Mouse (Mus musculus) kidney, embryonic 15.5 days (tissue): ENCODE data around the gene Grin2a. TPM values are rescaled to one million over a fixed set of nuclear protein-coding genes. Genes with fewer than 3 reads are reported as not detected.

Source experiments
- ATAC-seq: fragments of 200-750 bp; cut with Nextera tagmentation; replicated peaks from 2 replicates; pipeline ENCODE4 v1.8.0; 2017; ENCODE audit warnings: moderate TSS enrichment; ENCODE audit not compliant: low FRiP score
- H3K27ac ChIP-seq: fragments of 300-500 bp; sonication (generic); 2 replicates; pipeline ENCODE4 v1.5.1; 2015; ENCODE audit warnings: mild to moderate bottlenecking, inconsistent platforms
- H3K27me3 ChIP-seq: fragments of 300-500 bp; sonication (generic); 2 replicates; pipeline ENCODE4 v1.6.1; 2015; ENCODE audit warnings: inconsistent platforms
- H3K36me3 ChIP-seq: fragments of 300-500 bp; sonication (generic); 2 replicates; pipeline ENCODE4 v1.6.1; 2015; ENCODE audit warnings: inconsistent platforms
- H3K4me1 ChIP-seq: fragments of 300-500 bp; sonication (generic); 2 replicates; pipeline ENCODE4 v1.6.1; 2015; ENCODE audit warnings: inconsistent platforms
- H3K4me2 ChIP-seq: fragments of 300-500 bp; sonication (generic); 2 replicates; pipeline ENCODE4 v1.6.1; 2015; ENCODE audit warnings: moderate library complexity, mild to moderate bottlenecking, inconsistent platforms
- H3K4me3 ChIP-seq: fragments of 300-500 bp; sonication (generic); replicated peaks from 2 replicates; pipeline ENCODE4 v1.5.1; 2015; ENCODE audit warnings: mild to moderate bottlenecking, inconsistent platforms
- H3K9ac ChIP-seq: fragments of 300-500 bp; sonication (generic); 2 replicates; pipeline ENCODE4 v1.6.1; 2015; ENCODE audit warnings: mild to moderate bottlenecking, inconsistent platforms
- H3K9me3 ChIP-seq: fragments of 300-500 bp; sonication (generic); replicated peaks from 2 replicates; pipeline ENCODE4 v1.6.1; 2016; ENCODE audit warnings: inconsistent platforms
- WGBS: fragments of 180-500 bp; shearing (Covaris S2); methylation state at CpG from one replicate; pipeline ENCODE4 v1.1.7; 2015; ENCODE audit warnings: mixed read lengths; 5-methylcytosine and 5-hydroxymethylcytosine counted together
- polyA plus RNA-seq: library from polyadenylated mRNA; unstranded; fragments of >200 nt; fragmentation: Nextera tagmentation; extraction: Ambion mirVana; gene quantifications from 2 replicates; pipeline ENCODE4 v1.2.1, GENCODE M21; 2015

The Grin2a gene
- 0.24 and 0.44 TPM in 2 replicates for polyA plus RNA-seq

GRCm38 (mm10) chr16:9994951-9995813, at the start of gene Grin2a:
Grin2a (minus strand) TSS chr16:9995560.
- no peak for ATAC-seq
- H3K27me3 ChIP-seq, result peaks cover 76% of the 10 kb centered on the region
- H3K9ac ChIP-seq, result no peak within 1 kb of the TSS

GRCm38 (mm10) chr16:10035582-10036215, 40.3 kb upstream of the Grin2a start:
- Histone ChIP-seq H3K27ac (no peak overlapping the region), H3K36me3 (no peaks in the 10 kb centered on the region), H3K9ac (no peak overlapping the region), H3K4me1 (no peaks in the 10 kb centered on the region), H3K4me2 (no peak overlapping the region), H3K27me3 (no peaks in the 10 kb centered on the region), H3K4me3 (no peak overlapping the region), H3K9me3 (no peaks in the 10 kb centered on the region)
- ATAC-seq, result no peak
- WGBS, result 63% methylated on average over 7 of the region's 7 CpGs

More at GRCm38 (mm10) chr16:9994951-9995813, at the start of gene Grin2a:
- H3K4me1 ChIP-seq, result peaks cover 37% of the 10 kb centered on the region
- WGBS, result under 1% methylated on average over 68 of the region's 69 CpGs
- peak within 1 kb of the TSS; percentile 43 for H3K4me3 ChIP-seq
- H3K4me2 ChIP-seq, result peak within 1 kb of the TSS; percentile 83
- H3K36me3 ChIP-seq, result no peaks in the 10 kb centered on the region
- no peak within 1 kb of the TSS for H3K27ac ChIP-seq
- H3K9me3 ChIP-seq, result no peaks in the 10 kb centered on the region

- Histone ChIP-seq H3K36me3 (no peaks in the 10 kb centered on the region), H3K27me3 (no peaks in the 10 kb centered on the region), H3K9me3 (no peaks in the 10 kb centered on the region), H3K27ac (no peak overlapping the region), H3K4me2 (no peak overlapping the region), H3K4me1 (no peaks in the 10 kb centered on the region), H3K9ac (no peak overlapping the region), H3K4me3 (no peak overlapping the region)
- 73% methylated on average over 4 of the region's 4 CpGs for WGBS
- ATAC-seq, result no peak
Measured at GRCm38 (mm10) chr16:10033416-10033979, 38.1 kb upstream of the Grin2a start.

GRCm38 (mm10) chr16:10031891-10032290, 36.5 kb upstream of the Grin2a start:
- H3K36me3 ChIP-seq, result no peaks in the 10 kb centered on the region
- H3K4me1 ChIP-seq, result no peaks in the 10 kb centered on the region
- no peaks in the 10 kb centered on the region for H3K9me3 ChIP-seq
- ATAC-seq, result no peak
- H3K27me3 ChIP-seq, result no peaks in the 10 kb centered on the region
- H3K4me3 ChIP-seq, result no peak overlapping the region
- no peak overlapping the region for H3K27ac ChIP-seq
- no peak overlapping the region for H3K4me2 ChIP-seq
- no peak overlapping the region for H3K9ac ChIP-seq

GRCm38 (mm10) chr16:10026741-10027140, 31.4 kb upstream of the Grin2a start:
- WGBS, result 81% methylated on average over 6 of the region's 6 CpGs
- H3K4me1 ChIP-seq, result no peaks in the 10 kb centered on the region
- no peaks in the 10 kb centered on the region for H3K36me3 ChIP-seq
- H3K9me3 ChIP-seq, result no peaks in the 10 kb centered on the region
- ATAC-seq, result no peak
- no peak overlapping the region for H3K9ac ChIP-seq
- H3K4me2 ChIP-seq, result no peak overlapping the region
- no peak overlapping the region for H3K27ac ChIP-seq
- no peaks in the 10 kb centered on the region for H3K27me3 ChIP-seq
- no peak overlapping the region for H3K4me3 ChIP-seq

- H3K4me3 ChIP-seq, result no peak overlapping the region
- H3K27me3 ChIP-seq, result no peaks in the 10 kb centered on the region
- no peaks in the 10 kb centered on the region for H3K9me3 ChIP-seq
- no peak overlapping the region for H3K9ac ChIP-seq
- no peak for ATAC-seq
- H3K4me1 ChIP-seq, result no peaks in the 10 kb centered on the region
- no peak overlapping the region for H3K4me2 ChIP-seq
- no peak overlapping the region for H3K27ac ChIP-seq
- 67% methylated on average over 1 of the region's 1 CpGs for WGBS
- no peaks in the 10 kb centered on the region for H3K36me3 ChIP-seq
Measured at GRCm38 (mm10) chr16:10009743-10010142, 14.4 kb upstream of the Grin2a start.

GRCm38 (mm10) chr16:10005606-10006005, 10.2 kb upstream of the Grin2a start:
- no peak for ATAC-seq
- WGBS, result 63% methylated on average over 5 of the region's 5 CpGs

GRCm38 (mm10) chr16:10004096-10004495, 8.7 kb upstream of the Grin2a start:
- 68% methylated on average over 4 of the region's 4 CpGs for WGBS

More at GRCm38 (mm10) chr16:10005606-10006005, 10.2 kb upstream of the Grin2a start:
- Histone ChIP-seq H3K27ac (no peak overlapping the region), H3K27me3 (no peaks in the 10 kb centered on the region), H3K9me3 (no peaks in the 10 kb centered on the region), H3K9ac (no peak overlapping the region), H3K4me1 (no peaks in the 10 kb centered on the region), H3K4me2 (no peak overlapping the region), H3K4me3 (no peak overlapping the region), H3K36me3 (no peaks in the 10 kb centered on the region)

GRCm38 (mm10) chr16:10003001-10003400, 7.6 kb upstream of the Grin2a start:
- WGBS, result 57% methylated on average over 1 of the region's 1 CpGs
- no peak overlapping the region for H3K27ac ChIP-seq
- no peaks in the 10 kb centered on the region for H3K36me3 ChIP-seq
- H3K9ac ChIP-seq, result no peak overlapping the region
- H3K4me1 ChIP-seq, result no peaks in the 10 kb centered on the region
- ATAC-seq, result no peak
- H3K4me3 ChIP-seq, result no peak overlapping the region
- H3K4me2 ChIP-seq, result no peak overlapping the region
- no peaks in the 10 kb centered on the region for H3K27me3 ChIP-seq
- H3K9me3 ChIP-seq, result no peaks in the 10 kb centered on the region

More at GRCm38 (mm10) chr16:10004096-10004495, 8.7 kb upstream of the Grin2a start:
- Histone ChIP-seq H3K4me3 (no peak overlapping the region), H3K36me3 (no peaks in the 10 kb centered on the region), H3K27ac (no peak overlapping the region), H3K27me3 (no peaks in the 10 kb centered on the region), H3K4me2 (no peak overlapping the region), H3K9me3 (no peaks in the 10 kb centered on the region), H3K4me1 (no peaks in the 10 kb centered on the region), H3K9ac (no peak overlapping the region)
- no peak for ATAC-seq

- no peaks in the 10 kb centered on the region for H3K9me3 ChIP-seq
- peaks cover 11% of the 10 kb centered on the region for H3K27me3 ChIP-seq
- WGBS, result 41% methylated on average over 1 of the region's 1 CpGs
- H3K36me3 ChIP-seq, result no peaks in the 10 kb centered on the region
- no peaks in the 10 kb centered on the region for H3K4me1 ChIP-seq
- ATAC-seq, result no peak
- H3K4me2 ChIP-seq, result no peak overlapping the region
- H3K9ac ChIP-seq, result no peak overlapping the region
- H3K27ac ChIP-seq, result no peak overlapping the region
- H3K4me3 ChIP-seq, result no peak overlapping the region
Measured at GRCm38 (mm10) chr16:10001601-10002000, 6.2 kb upstream of the Grin2a start.

GRCm38 (mm10) chr16:9999926-10000325, 4.6 kb upstream of the Grin2a start:
- no peak for ATAC-seq
- Histone ChIP-seq H3K4me3 (no peak overlapping the region), H3K4me1 (peaks cover 9% of the 10 kb centered on the region), H3K9me3 (no peaks in the 10 kb centered on the region), H3K9ac (no peak overlapping the region), H3K27me3 (peaks cover 28% of the 10 kb centered on the region), H3K36me3 (no peaks in the 10 kb centered on the region), H3K4me2 (no peak overlapping the region), H3K27ac (no peak overlapping the region)
- WGBS, result 71% methylated on average over 5 of the region's 5 CpGs

GRCm38 (mm10) chr16:9997931-9998330, 2.6 kb upstream of the Grin2a start:
- Histone ChIP-seq H3K36me3 (no peaks in the 10 kb centered on the region), H3K9me3 (no peaks in the 10 kb centered on the region), H3K9ac (no peak overlapping the region), H3K4me2 (no peak overlapping the region), H3K27me3 (peaks cover 48% of the 10 kb centered on the region), H3K4me3 (no peak overlapping the region), H3K27ac (no peak overlapping the region), H3K4me1 (peaks cover 28% of the 10 kb centered on the region)
- ATAC-seq, result no peak
